Mouse (Mus musculus) cortical plate, adult 2 months (tissue): ENCODE results near the gene Polr2e. TPM values are rescaled to one million over a fixed set of nuclear protein-coding genes. Genes with fewer than 3 reads are reported as not detected.
A peak's percentile ranks its signal among the peaks of the same experiment; 100 is the strongest.

Source experiments
- H3K27ac ChIP-seq: fragments of 200-500 bp; 2 replicates; pipeline ENCODE4 v1.5.1; 2012; ENCODE audit warnings: low read length, control low read depth, inconsistent platforms; ENCODE audit not compliant: insufficient read depth
- H3K4me1 ChIP-seq: fragments of 200-500 bp; 2 replicates; pipeline ENCODE4 v1.6.1; 2011; ENCODE audit warnings: low read length; ENCODE audit not compliant: control insufficient read depth, insufficient read depth
- H3K4me3 ChIP-seq: fragments of 200-500 bp; 2 replicates; pipeline ENCODE4 v1.5.1; 2011; ENCODE audit warnings: mild to moderate bottlenecking, low read length, control low read depth; ENCODE audit not compliant: insufficient read depth
- CTCF ChIP-seq: fragments of 200-500 bp; IDR thresholded peaks from 2 replicates; pipeline ENCODE4 v1.5.1; 2011; ENCODE audit warnings: mild to moderate bottlenecking, control low read depth, low read length; ENCODE audit not compliant: insufficient read depth; ENCODE audit errors: extremely low read depth
- POLR2A ChIP-seq: fragments of 200-500 bp; IDR thresholded peaks from 2 replicates; pipeline ENCODE4 v1.6.1; 2011; ENCODE audit warnings: mild to moderate bottlenecking, low read length, control low read depth; ENCODE audit not compliant: insufficient read depth; ENCODE audit errors: extremely low read depth
- polyA plus RNA-seq: library from polyadenylated mRNA; depleted of rRNA; stranded (reverse); fragments of >200 nt; gene quantifications from 2 replicates; pipeline ENCODE4 v1.2.3, GENCODE M21; 2012

Polr2e gene
- polyA plus RNA-seq, 1 experiment, result 236 TPM

- Histone ChIP-seq H3K4me3 (no peak overlapping the region), H3K4me1 (no peaks in the 10 kb centered on the region), H3K27ac (no peak overlapping the region)
- no peak for TF ChIP-seq CTCF
- no peak for TF ChIP-seq POLR2A
Observed at GRCm38 (mm10) chr10:80004233-80004705, 35.3 kb downstream of the Polr2e start.

GRCm38 (mm10) chr10:80003374-80004232 is 36.0 kb downstream of the Polr2e start:
- no peak for TF ChIP-seq POLR2A
- TF ChIP-seq CTCF, result no peak
- H3K4me3 ChIP-seq, result no peak overlapping the region
- no peak overlapping the region for H3K27ac ChIP-seq
- no peaks in the 10 kb centered on the region for H3K4me1 ChIP-seq

GRCm38 (mm10) chr10:80002829-80003228 is 36.8 kb downstream of the Polr2e start:
- TF ChIP-seq CTCF (no peak), POLR2A (no peak)
- H3K27ac ChIP-seq, result no peak overlapping the region
- H3K4me3 ChIP-seq, result no peak overlapping the region
- no peaks in the 10 kb centered on the region for H3K4me1 ChIP-seq

- Histone ChIP-seq H3K4me3 (no peak overlapping the region), H3K4me1 (no peaks in the 10 kb centered on the region), H3K27ac (no peak overlapping the region)
- TF ChIP-seq POLR2A, result no peak
- no peak for TF ChIP-seq CTCF
Observed at GRCm38 (mm10) chr10:80001945-80002344, 37.6 kb downstream of the Polr2e start.

GRCm38 (mm10) chr10:79997819-79998218 is 41.8 kb downstream of the Polr2e start:
- Histone ChIP-seq H3K27ac (no peak overlapping the region), H3K4me3 (peak overlapping the region; percentile 73), H3K4me1 (no peaks in the 10 kb centered on the region)
- TF ChIP-seq CTCF, result no peak
- TF ChIP-seq POLR2A, result no peak

- no peak overlapping the region for H3K27ac ChIP-seq
- TF ChIP-seq CTCF, result no peak
- no peak for TF ChIP-seq POLR2A
- no peaks in the 10 kb centered on the region for H3K4me1 ChIP-seq
- H3K4me3 ChIP-seq, result peak overlapping the region; percentile 73
Observed at GRCm38 (mm10) chr10:79997034-79997760, 42.4 kb downstream of the Polr2e start.

- H3K27ac ChIP-seq, result no peak within 1 kb of the TSS
- TF ChIP-seq POLR2A, result 0 out of 2 replicates have a peak, but pooled peaks have one; percentile 19
- no peak for TF ChIP-seq CTCF
Observed at GRCm38 (mm10) chr10:79996272-79997033, 43.1 kb downstream of the Polr2e start, which contains the start of gene Abca7. Gene Abca7, plus strand, starts transcription at chr10:79996494.

GRCm38 (mm10) chr10:79995636-79996035 is 44.0 kb downstream of the Polr2e start:
- TF ChIP-seq CTCF, result no peak
- no peak for TF ChIP-seq POLR2A
- Histone ChIP-seq H3K4me1 (no peaks in the 10 kb centered on the region), H3K27ac (no peak overlapping the region), H3K4me3 (no peak overlapping the region)

More at GRCm38 (mm10) chr10:79996272-79997033, 43.1 kb downstream of the Polr2e start, which contains the start of gene Abca7:
- Histone ChIP-seq H3K4me1 (no peaks in the 10 kb centered on the region), H3K4me3 (peak within 1 kb of the TSS; percentile 73)

- no peaks in the 10 kb centered on the region for H3K4me1 ChIP-seq
- TF ChIP-seq CTCF (no peak), POLR2A (no peak)
- H3K27ac ChIP-seq, result no peak overlapping the region
- no peak overlapping the region for H3K4me3 ChIP-seq
Observed at GRCm38 (mm10) chr10:79994397-79995115, 45.0 kb downstream of the Polr2e start.
